Mouse (Mus musculus): ENCODE data around the gene Azgp1. TPM values are rescaled to one million over a fixed set of nuclear protein-coding genes. Genes with fewer than 3 reads are reported as not detected.
"Not testable (repeated sequence)": the region's sequence is repeated elsewhere in the genome, so short reads cannot be mapped to it uniquely, and the experiment has no call there.

Azgp1 gene
- polyA plus RNA-seq, 1 experiment from 2014 or later = not detected

DNA sequence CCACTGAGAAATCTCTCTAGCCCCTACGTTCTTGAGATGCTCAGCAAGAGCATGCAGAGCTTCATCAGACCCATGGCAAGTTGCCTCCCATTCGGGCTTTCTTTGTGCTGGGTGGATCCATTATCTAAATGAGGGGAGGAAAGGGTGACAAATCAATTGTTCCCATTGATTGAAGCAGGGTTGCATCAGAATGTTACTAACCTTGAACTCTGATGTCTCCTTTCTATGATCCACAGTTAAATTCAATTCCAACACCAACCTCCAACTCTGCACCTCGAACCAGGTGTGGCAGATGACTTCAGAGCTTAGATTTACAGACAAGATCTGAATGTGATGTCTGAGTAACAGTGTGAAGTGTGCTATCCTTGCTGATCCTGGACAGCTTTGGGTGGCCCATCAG lies 6.6 kb upstream of the Azgp1 start:
- Histone ChIP-seq H3K36me3 (no peaks in the 10 kb centered on the region), H3K27ac (no peak overlapping the region), H3K4me3 (no peak overlapping the region), H3K9ac (no peak overlapping the region), H3K4me1 (no peaks in the 10 kb centered on the region), H3K4me2 (replicated peaks) (no peak overlapping the region), H3K27me3 (no peaks in the 10 kb centered on the region), H3K9me3 (no peaks in the 10 kb centered on the region)
- 60% methylated on average over 3 of the region's 3 CpGs for WGBS
- ATAC-seq (ENCODE audit: insufficient number of reproducible peaks, insufficient read depth, low FRiP score, low TSS enrichment) = no peak

DNA sequence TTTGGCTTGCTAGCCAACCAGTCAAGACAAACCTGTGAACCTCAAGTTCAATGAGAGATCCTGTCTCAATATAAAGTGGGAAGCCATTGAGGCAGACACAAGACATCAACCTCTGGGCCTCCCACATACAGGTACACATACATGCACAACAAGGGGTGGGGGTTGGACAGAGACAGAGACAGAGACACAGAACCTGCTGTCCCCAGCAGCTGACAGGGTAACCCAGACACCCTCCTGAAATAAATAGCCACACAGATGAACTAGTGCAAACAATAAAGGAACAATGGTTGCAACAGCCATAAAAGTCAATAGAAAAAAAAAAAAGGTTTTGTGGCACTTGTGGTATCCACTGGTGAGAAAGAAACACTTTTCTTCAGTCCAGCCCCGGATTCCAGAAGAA lies 5.9 kb upstream of the Azgp1 start:
- Histone ChIP-seq H3K9ac (no peak overlapping the region), H3K4me3 (no peak overlapping the region), H3K9me3 (no peaks in the 10 kb centered on the region), H3K4me2 (replicated peaks) (no peak overlapping the region), H3K27ac (no peak overlapping the region), H3K27me3 (no peaks in the 10 kb centered on the region), H3K36me3 (no peaks in the 10 kb centered on the region), H3K4me1 (no peaks in the 10 kb centered on the region)
- 53% methylated on average over 1 of the region's 1 CpGs for WGBS
- ATAC-seq (ENCODE audit: insufficient number of reproducible peaks, insufficient read depth, low FRiP score, low TSS enrichment) = no peak

DNA sequence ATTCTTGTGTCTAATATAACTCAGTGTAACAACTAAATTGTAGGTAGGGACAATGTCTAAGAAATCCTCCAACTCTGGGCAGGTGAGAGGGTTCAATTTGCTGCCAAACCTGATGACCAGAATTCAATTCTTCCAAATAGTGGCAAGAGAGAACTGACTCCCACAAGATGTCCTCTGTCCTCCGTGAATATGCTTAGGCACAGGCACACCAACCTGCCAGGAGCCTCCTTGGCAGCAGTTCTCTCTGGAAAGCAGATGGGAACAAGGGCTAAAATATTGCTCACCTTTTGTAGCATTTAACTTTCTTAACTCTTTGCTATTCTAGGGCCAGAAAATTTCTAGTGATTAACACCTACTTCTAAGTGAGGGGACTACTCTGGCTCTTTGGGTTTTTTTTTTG lies 4.0 kb upstream of the Azgp1 start:
- no peaks in the 10 kb centered on the region for H3K27me3 ChIP-seq
- H3K36me3 ChIP-seq = no peaks in the 10 kb centered on the region
- no peak overlapping the region for H3K4me2 ChIP-seq (replicated peaks)
- H3K9ac ChIP-seq = no peak overlapping the region
- no peak overlapping the region for H3K27ac ChIP-seq
- H3K4me1 ChIP-seq = no peaks in the 10 kb centered on the region
- H3K4me3 ChIP-seq = no peak overlapping the region
- no peaks in the 10 kb centered on the region for H3K9me3 ChIP-seq
- 44% methylated on average over 1 of the region's 1 CpGs for WGBS
- ATAC-seq (ENCODE audit: insufficient number of reproducible peaks, insufficient read depth, low FRiP score, low TSS enrichment) = no peak

DNA sequence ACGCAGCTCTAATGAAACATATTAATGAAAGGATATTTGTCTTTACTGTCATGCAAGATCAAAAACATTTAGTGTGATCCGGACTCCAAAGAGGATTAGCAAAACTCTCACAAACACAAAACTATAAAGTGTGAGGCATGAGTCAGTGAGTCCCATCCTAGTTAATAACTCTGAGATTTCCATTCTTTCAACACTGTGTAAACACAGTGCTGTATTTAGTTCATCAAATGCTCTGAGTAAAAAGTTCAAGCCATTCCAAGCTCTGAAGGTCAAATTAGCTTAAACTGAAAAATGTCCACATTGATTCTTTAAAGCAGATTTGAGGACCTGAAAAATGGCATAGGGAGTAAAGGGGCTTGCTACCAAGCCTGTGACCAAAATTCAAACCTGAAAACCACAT lies 2.2 kb upstream of the Azgp1 start:
- Histone ChIP-seq H3K27me3 (no peaks in the 10 kb centered on the region), H3K27ac (no peak overlapping the region), H3K4me1 (no peaks in the 10 kb centered on the region), H3K4me3 (no peak overlapping the region), H3K9ac (no peak overlapping the region), H3K4me2 (replicated peaks) (no peak overlapping the region), H3K9me3 (no peaks in the 10 kb centered on the region), H3K36me3 (no peaks in the 10 kb centered on the region)
- WGBS = 77% methylated on average over 2 of the region's 2 CpGs
- no peak for ATAC-seq (ENCODE audit: insufficient number of reproducible peaks, insufficient read depth, low FRiP score, low TSS enrichment)

DNA sequence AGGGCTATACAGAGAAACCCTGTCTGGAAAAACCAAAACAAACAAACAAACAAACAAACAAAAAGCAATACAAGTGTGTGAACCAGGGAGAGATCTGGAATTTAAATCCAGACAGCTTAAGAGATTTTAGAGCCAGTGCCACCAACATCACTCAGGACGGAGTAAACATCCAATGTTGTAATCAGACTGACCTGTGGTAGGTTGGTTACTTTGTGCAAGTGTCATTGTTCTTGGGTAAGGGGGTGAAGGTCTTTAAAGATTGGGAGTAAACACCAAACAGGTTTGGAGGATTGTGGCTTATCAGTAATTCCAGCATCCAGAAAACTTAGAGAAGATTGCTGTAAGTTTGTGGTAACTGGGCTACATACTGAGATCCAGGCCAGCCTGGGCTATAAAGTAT lies 5.0 kb downstream of the Azgp1 start:
- H3K36me3 ChIP-seq = no peaks in the 10 kb centered on the region
- no peaks in the 10 kb centered on the region for H3K9me3 ChIP-seq
- ATAC-seq (ENCODE audit: insufficient number of reproducible peaks, insufficient read depth, low FRiP score, low TSS enrichment) = no peak
- no peak overlapping the region for H3K4me2 ChIP-seq (replicated peaks)
- 90% methylated on average over 1 of the region's 1 CpGs for WGBS
- no peaks in the 10 kb centered on the region for H3K4me1 ChIP-seq
- no peak overlapping the region for H3K9ac ChIP-seq
- H3K27me3 ChIP-seq = no peaks in the 10 kb centered on the region
- H3K27ac ChIP-seq = no peak overlapping the region
- no peak overlapping the region for H3K4me3 ChIP-seq

DNA sequence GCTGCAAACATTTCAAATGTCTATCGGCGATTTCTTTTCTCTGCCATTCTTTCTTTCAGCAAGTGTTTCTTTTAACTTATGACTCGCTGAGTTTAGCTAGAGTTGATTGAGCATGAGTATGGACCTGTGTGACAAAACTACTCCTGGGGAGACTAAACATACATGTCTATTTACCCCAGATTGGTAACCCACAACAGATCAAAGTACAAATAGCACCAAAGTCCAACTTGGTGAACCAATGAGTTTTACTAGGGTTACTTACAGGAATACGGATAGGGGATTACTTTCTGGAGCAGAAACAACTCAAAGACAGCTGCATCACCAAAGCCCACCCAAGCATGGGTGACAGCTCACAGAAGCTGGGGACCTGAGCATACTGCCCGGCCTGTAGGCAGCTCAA lies 28.1 kb downstream of the Azgp1 start:
- no peak for ATAC-seq (ENCODE audit: insufficient number of reproducible peaks, insufficient read depth, low FRiP score, low TSS enrichment)
- 83% methylated on average over 5 of the region's 5 CpGs for WGBS
- no peak overlapping the region for H3K27ac ChIP-seq
- H3K27me3 ChIP-seq = no peaks in the 10 kb centered on the region
- H3K9ac ChIP-seq = no peak overlapping the region
- H3K4me2 ChIP-seq (replicated peaks) = no peak overlapping the region
- no peaks in the 10 kb centered on the region for H3K36me3 ChIP-seq
- no peaks in the 10 kb centered on the region for H3K4me1 ChIP-seq
- no peak overlapping the region for H3K4me3 ChIP-seq
- H3K9me3 ChIP-seq = no peaks in the 10 kb centered on the region

DNA sequence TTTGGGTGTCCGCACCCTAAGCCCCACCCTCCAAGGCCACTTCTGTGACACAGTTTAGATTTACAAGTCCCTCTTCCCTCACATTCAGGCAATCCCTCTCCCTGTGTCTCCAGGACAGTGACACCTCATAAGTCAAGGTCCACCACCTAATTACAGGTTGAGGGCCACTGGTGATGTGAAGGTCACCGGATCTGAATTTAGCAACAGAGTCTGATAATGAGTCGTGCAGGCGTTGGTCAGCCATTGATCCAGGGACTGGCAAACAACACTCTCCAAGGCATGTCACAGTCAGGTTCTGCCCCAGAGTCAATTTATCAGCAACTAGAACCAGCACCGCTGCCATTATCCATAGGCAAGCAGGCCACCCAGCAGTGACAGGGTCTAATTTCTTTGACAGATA lies 31.1 kb downstream of the Azgp1 start:
- WGBS = 92% methylated on average over 5 of the region's 5 CpGs
- H3K36me3 ChIP-seq = no peaks in the 10 kb centered on the region
- no peaks in the 10 kb centered on the region for H3K27me3 ChIP-seq
- no peak for ATAC-seq (ENCODE audit: insufficient number of reproducible peaks, insufficient read depth, low FRiP score, low TSS enrichment)
- no peaks in the 10 kb centered on the region for H3K9me3 ChIP-seq
- no peaks in the 10 kb centered on the region for H3K4me1 ChIP-seq
- H3K4me3 ChIP-seq = no peak overlapping the region
- H3K27ac ChIP-seq = no peak overlapping the region
- no peak overlapping the region for H3K9ac ChIP-seq
- no peak overlapping the region for H3K4me2 ChIP-seq (replicated peaks)

DNA sequence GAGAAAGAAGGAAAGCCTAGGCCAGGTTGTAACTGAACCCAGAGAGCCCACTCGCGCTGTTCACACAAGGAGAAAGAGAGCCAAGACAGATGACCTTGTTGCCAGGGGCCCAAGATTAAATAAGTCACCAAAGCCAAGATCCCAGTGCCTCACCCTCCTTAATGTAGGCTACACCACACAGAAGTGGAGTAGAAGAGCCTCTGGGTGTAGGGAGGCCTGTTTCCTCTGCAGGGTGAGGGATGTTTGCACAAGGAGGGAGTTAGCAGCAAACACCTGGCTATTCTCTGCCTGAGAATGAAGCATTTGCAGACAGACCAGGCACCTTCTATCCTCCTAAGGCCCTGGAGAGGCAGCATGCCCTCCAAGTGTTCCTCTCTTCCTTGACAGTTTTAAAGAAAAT lies 35.2 kb downstream of the Azgp1 start:
- H3K4me2 ChIP-seq (replicated peaks) = no peak overlapping the region
- no peak overlapping the region for H3K27ac ChIP-seq
- no peak overlapping the region for H3K9ac ChIP-seq
- H3K36me3 ChIP-seq = no peaks in the 10 kb centered on the region
- 94% methylated on average over 2 of the region's 2 CpGs for WGBS
- H3K4me3 ChIP-seq = no peak overlapping the region
- no peaks in the 10 kb centered on the region for H3K27me3 ChIP-seq
- no peak for ATAC-seq (ENCODE audit: insufficient number of reproducible peaks, insufficient read depth, low FRiP score, low TSS enrichment)
- no peaks in the 10 kb centered on the region for H3K4me1 ChIP-seq
- H3K9me3 ChIP-seq = no peaks in the 10 kb centered on the region

DNA sequence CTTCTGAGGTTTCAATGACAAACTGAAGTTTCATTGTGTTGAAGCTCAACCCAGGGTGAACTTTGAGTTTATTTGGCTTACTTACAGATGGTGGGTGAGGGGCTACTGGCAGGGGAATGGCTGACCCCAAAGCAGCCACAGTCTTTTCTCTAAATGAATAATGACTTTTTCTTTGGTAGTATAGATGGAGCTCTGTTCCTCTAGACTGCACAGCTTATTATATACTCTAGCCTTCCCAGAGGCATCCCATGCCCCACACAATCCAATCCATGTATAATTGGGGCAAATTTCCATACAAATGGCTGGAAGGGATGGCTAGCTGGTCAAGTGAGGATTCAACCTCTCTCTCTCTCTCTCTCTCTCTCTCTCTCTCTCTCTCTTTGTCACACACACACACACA lies 35.7 kb downstream of the Azgp1 start:
- H3K4me1 ChIP-seq = no peaks in the 10 kb centered on the region
- no peaks in the 10 kb centered on the region for H3K36me3 ChIP-seq
- no peak for ATAC-seq (ENCODE audit: insufficient number of reproducible peaks, insufficient read depth, low FRiP score, low TSS enrichment)

DNA sequence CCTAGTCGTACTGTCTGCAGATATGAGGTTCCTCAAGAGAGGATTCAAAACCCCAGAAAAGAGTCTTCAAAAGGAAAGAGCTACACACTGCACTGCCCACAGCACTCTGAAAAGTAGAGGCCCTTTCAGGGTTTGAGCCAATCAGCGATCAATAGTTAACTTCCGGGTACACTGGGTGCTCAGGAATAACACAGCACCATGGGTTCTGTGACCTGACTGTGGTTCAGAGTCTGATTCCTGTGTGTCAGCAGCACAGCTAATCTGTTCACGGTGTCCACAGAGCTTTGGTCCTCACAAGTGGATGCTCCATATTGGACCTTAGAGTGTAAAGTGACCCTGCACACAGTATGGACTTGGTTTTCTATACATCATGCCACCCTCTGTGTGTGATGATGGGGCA lies 38.3 kb downstream of the Azgp1 start:
- 83% methylated on average over 3 of the region's 4 CpGs for WGBS

More for the DNA sequence above, 35.7 kb downstream of the Azgp1 start:
- Histone ChIP-seq H3K9ac (no peak overlapping the region), H3K4me3 (no peak overlapping the region), H3K27me3 (no peaks in the 10 kb centered on the region), H3K4me2 (replicated peaks) (no peak overlapping the region), H3K9me3 (no peaks in the 10 kb centered on the region), H3K27ac (no peak overlapping the region)

DNA sequence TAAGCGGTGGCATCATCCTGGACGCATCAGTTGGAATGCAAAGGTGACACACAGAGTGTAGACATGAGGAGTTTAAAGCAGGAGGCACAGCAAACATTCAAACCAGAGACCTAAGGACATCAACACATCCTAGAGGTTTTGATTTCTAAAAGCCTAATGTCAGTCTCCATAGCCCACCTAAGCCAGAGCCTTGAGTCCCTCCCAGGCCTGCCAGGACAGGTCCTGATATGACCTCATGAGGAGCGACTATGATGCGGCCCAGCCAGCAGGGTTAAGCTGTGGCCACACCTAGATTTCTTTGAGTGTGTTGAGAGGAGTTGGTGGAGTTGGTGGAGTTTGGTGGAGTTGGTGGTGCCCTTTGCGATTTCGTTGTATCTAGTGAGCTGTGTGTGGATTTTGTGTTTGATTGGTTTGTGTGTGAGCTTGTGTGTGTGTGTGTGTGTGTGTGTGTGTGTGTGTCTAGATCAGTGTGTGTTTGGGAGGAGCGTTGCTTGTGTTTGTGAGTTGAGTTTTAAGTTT lies 39.7 kb downstream of the Azgp1 start, which contains the start of the genes Smok3a and Smok3b:
Smok3a (plus strand) TSS at position 301 of the 519 bp plus-strand sequence.
Smok3b (plus strand) TSS at position 469 of the 519 bp plus-strand sequence.
- whole genome bisulfite sequencing = 87% methylated on average over 3 of the region's 7 CpGs
- H3K4me2 ChIP-seq (replicated peaks); H3K4me1 ChIP-seq: not testable (repeated sequence)

More for the DNA sequence above, 38.3 kb downstream of the Azgp1 start:
- H3K9ac ChIP-seq; ATAC-seq (ENCODE audit: insufficient number of reproducible peaks, insufficient read depth, low FRiP score, low TSS enrichment); H3K27ac ChIP-seq; H3K36me3 ChIP-seq; H3K27me3 ChIP-seq; H3K9me3 ChIP-seq; H3K4me1 ChIP-seq; H3K4me2 ChIP-seq (replicated peaks); H3K4me3 ChIP-seq: not testable (repeated sequence)

More for the DNA sequence above, 39.7 kb downstream of the Azgp1 start, which contains the start of the genes Smok3a and Smok3b:
- not testable (repeated sequence) for H3K9me3 ChIP-seq; H3K27me3 ChIP-seq; ATAC-seq (ENCODE audit: insufficient number of reproducible peaks, insufficient read depth, low FRiP score, low TSS enrichment); H3K4me3 ChIP-seq; H3K36me3 ChIP-seq; H3K9ac ChIP-seq; H3K27ac ChIP-seq
